Mouse (Mus musculus) left cerebral cortex, postnatal 10 days (tissue): ENCODE results near the gene Nelfb. TPM values are rescaled to one million over a fixed set of nuclear protein-coding genes. Genes with fewer than 3 reads are reported as not detected.
"Not testable (repeated sequence)": the region's sequence is repeated elsewhere in the genome, so short reads cannot be mapped to it uniquely, and the experiment has no call there.

ENCODE experiments used
- DNase-seq, 2 experiments: peaks; one replicate each; pipeline ENCODE4 v3.0.0; 2021 to 2022; ENCODE audit warnings: low spot score in 2 of 2, mixed read lengths in 1 of 2; ENCODE audit errors: extremely low spot score in 1 of 2
- intact Hi-C: fragments of 180-260 bp; cut with DNase I; formaldehyde crosslinking; loops from one replicate; pipeline ENCODE4 v1.15.1; 2025
- total RNA-seq, 2 experiments: library from RNA; stranded (reverse); gene quantifications; 2 replicates each; pipeline ENCODE4 v1.2.3; 2021

The Nelfb gene
- total RNA-seq = 10 to 100 TPM; 51.1 to 56.9 TPM

- DNase-seq = peak; percentile 65 to 94
- intact Hi-C loops = no loop called here
Observed at GRCm38 (mm10) chr2:25211121-25211670, at the start of gene Nelfb. Gene Nelfb (minus strand): TSS chr2:25211489.

- no peak for DNase-seq
- intact Hi-C loops = no loop called here
Observed at GRCm38 (mm10) chr2:25258887-25259286, 47.6 kb upstream of the Nelfb start.

- intact Hi-C loops, DNase-seq: not testable (repeated sequence)
Observed at GRCm38 (mm10) chr2:25257250-25257649, 46.0 kb upstream of the Nelfb start.

- intact Hi-C loops = not testable (repeated sequence)
- peak in 1 of 2 experiments; percentile 61 for DNase-seq
Observed at GRCm38 (mm10) chr2:25256443-25257109, 45.3 kb upstream of the Nelfb start.

- intact Hi-C loops = loop anchor here (2.0 kb wide), 1 partner anchor 61 kb away; no protein-coding TSS in a partner anchor
- DNase-seq = peak; percentile 80 to 91
Observed at GRCm38 (mm10) chr2:25255284-25255779, 44.0 kb upstream of the Nelfb start, which contains the start of gene Tmem203. Gene Tmem203 (plus strand): TSS chr2:25255439.

GRCm38 (mm10) chr2:25252331-25252730, 41.0 kb upstream of the Nelfb start:
- intact Hi-C loops = no loop called here
- DNase-seq = no peak

GRCm38 (mm10) chr2:25246183-25247072, 35.1 kb upstream of the Nelfb start, which contains the start of gene AL732309.1:
Gene AL732309.1 (minus strand): TSS chr2:25246863.
- DNase-seq = no peak
- intact Hi-C loops = no loop called here

- no peak for DNase-seq
- intact Hi-C loops = no loop called here
Observed at GRCm38 (mm10) chr2:25244144-25244543, 32.9 kb upstream of the Nelfb start.

- no peak for DNase-seq
- intact Hi-C loops = no loop called here
Observed at GRCm38 (mm10) chr2:25243342-25243741, 32.1 kb upstream of the Nelfb start.

- DNase-seq = peak in 1 of 2 experiments; percentile 61
- intact Hi-C loops = no loop called here
Observed at GRCm38 (mm10) chr2:25242101-25242506, 30.8 kb upstream of the Nelfb start, which contains the start of the genes Rnf208 and Cysrt1. Gene Rnf208 (plus strand): TSS chr2:25242255. Gene Cysrt1 (minus strand): TSS chr2:25242452.

- no peak for DNase-seq
- intact Hi-C loops = no loop called here
Observed at GRCm38 (mm10) chr2:25241438-25241775, 30.1 kb upstream of the Nelfb start.

GRCm38 (mm10) chr2:25240723-25241437, 29.6 kb upstream of the Nelfb start:
- intact Hi-C loops = no loop called here
- peak; percentile 63 to 86 for DNase-seq

- DNase-seq = no peak
- intact Hi-C loops = no loop called here
Observed at GRCm38 (mm10) chr2:25240310-25240709, 29.0 kb upstream of the Nelfb start.

GRCm38 (mm10) chr2:25239766-25240165, 28.5 kb upstream of the Nelfb start:
- DNase-seq = no peak
- intact Hi-C loops = no loop called here

- intact Hi-C loops = no loop called here
- no peak for DNase-seq
Observed at GRCm38 (mm10) chr2:25238106-25238505, 26.8 kb upstream of the Nelfb start.

GRCm38 (mm10) chr2:25237522-25237921, 26.2 kb upstream of the Nelfb start:
- intact Hi-C loops = no loop called here
- no peak for DNase-seq

GRCm38 (mm10) chr2:25236614-25237013, 25.3 kb upstream of the Nelfb start, which contains the start of gene Rnf224:
Gene Rnf224 (minus strand): TSS chr2:25236787.
- no peak for DNase-seq

GRCm38 (mm10) chr2:25234551-25235220, 23.4 kb upstream of the Nelfb start:
- no peak for DNase-seq
- intact Hi-C loops = no loop called here

More at GRCm38 (mm10) chr2:25236614-25237013, 25.3 kb upstream of the Nelfb start, which contains the start of gene Rnf224:
- intact Hi-C loops = no loop called here
